Mouse (Mus musculus): Measurements from ENCODE around the gene Alkbh6. TPM values are rescaled to one million over a fixed set of nuclear protein-coding genes. Genes with fewer than 3 reads are reported as not detected.
A peak's percentile ranks its signal among the peaks of the same experiment; 100 is the strongest.

The Alkbh6 gene
- polyA plus RNA-seq (2011; ENCODE audit: insufficient read length, low read depth, missing spikeins), result 20.7 and 21.3 TPM in 2 replicates

DNA sequence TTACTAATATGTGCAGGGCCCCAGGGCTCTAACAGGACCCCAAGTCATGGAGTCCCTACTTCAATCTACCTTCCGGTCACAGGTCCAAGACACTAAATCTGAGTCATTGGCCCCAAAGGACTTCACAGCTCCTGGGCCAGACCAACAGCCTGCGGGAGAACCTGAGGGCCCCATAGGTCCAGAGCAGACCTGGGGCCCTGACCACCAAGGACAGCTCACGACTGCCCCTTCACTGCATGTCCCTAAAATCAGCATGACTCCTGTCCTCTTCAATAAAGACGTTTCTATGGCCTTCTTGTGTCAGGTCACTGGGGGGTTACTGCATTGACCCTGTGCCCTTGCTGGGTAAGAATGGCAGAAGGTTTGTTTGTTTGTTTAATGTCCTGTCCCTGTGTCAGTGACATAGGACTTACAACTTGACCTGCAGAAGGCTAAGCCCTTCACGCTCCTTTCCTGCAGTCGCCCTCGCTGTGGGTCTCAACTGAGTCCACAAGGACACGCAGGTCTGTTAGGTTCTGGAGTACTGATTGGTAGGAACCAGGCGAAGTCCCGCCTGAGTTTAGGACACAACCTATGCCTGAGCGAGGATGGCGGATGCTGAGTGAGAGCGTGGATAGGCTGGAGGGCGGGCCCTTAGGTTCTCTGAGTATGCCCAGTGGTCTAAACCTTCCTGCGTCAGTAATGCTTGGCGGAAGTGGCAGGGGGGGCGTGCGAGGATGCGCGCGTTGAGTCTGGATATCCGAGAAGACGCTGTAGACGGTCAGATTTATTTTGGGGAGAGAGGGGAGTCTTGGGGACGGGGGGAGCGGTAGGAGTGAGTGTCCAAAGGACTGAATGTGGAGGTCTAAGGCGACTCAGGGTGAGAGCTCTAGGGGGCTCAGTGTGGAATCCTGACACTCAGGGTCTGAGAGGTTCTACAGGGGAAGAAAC, at the start of gene Alkbh6:
Alkbh6 (plus strand) TSS at position 642 of the 930 bp plus-strand sequence.
- Histone ChIP-seq H3K4me3 (ENCODE audit: insufficient read depth, low read length) (peak within 1 kb of the TSS; percentile 73), H3K4me1 (ENCODE audit: control insufficient read depth, insufficient read depth, low read length) (no peaks in the 10 kb centered on the region), H3K27ac (ENCODE audit: insufficient read depth, low read length) (no peak within 1 kb of the TSS)
- no peak for TF ChIP-seq CTCF (IDR thresholded peaks at IDR 0.05; ENCODE audit: borderline replicate concordance, insufficient read depth, low read length)
- peak; percentile 99 for TF ChIP-seq POLR2A (IDR thresholded peaks at IDR 0.05; ENCODE audit: low read depth, low read length)

DNA sequence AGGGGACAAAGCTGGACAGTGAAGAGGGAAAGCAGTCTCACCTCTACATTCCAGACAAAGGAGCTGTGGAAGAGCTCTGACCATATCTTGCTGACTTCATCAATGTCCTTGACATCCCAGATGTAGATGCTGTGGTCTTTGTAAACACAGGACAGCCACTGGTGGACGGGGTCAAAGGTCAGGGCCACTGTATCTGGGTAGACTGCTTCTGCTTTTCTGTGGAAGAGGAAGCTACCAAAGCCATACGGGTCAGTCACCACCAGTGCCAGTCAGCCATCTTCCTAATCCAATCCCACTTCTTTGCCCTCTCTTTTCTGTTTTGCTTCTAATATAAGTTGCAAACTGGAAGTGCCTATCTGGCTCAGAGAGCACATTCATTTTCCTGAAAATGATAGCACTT, 43.5 kb upstream of the Alkbh6 start:
- no peak for TF ChIP-seq CTCF (IDR thresholded peaks at IDR 0.05; ENCODE audit: borderline replicate concordance, insufficient read depth, low read length)
- no peak for TF ChIP-seq POLR2A (IDR thresholded peaks at IDR 0.05; ENCODE audit: low read depth, low read length)
- H3K4me3 ChIP-seq (ENCODE audit: insufficient read depth, low read length), result no peak overlapping the region
- no peak overlapping the region for H3K27ac ChIP-seq (ENCODE audit: insufficient read depth, low read length)
- no peaks in the 10 kb centered on the region for H3K4me1 ChIP-seq (ENCODE audit: control insufficient read depth, insufficient read depth, low read length)

DNA sequence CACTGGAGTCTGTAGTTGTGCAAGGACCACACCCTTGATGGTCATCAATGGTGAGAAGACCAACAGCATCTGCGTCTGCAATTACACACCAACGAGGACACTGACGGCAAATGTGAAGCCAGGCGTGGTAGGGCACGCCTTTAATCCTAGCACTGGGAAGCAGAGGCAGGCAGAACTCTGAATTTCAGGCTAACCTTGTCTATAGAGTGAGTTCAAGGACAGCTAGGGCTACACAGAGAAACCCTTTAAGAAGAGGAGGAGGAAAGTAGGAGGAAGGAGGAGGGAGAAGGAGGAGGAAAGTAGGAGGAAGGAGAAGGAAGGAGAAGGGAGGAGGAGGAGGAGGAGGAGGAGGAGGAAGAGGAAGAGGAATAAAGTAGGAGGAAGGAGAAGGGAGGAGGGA, 43.0 kb upstream of the Alkbh6 start:
- Histone ChIP-seq H3K27ac (ENCODE audit: insufficient read depth, low read length) (no peak overlapping the region), H3K4me1 (ENCODE audit: control insufficient read depth, insufficient read depth, low read length) (no peaks in the 10 kb centered on the region), H3K4me3 (ENCODE audit: insufficient read depth, low read length) (no peak overlapping the region)
- TF ChIP-seq CTCF (IDR thresholded peaks at IDR 0.05; ENCODE audit: borderline replicate concordance, insufficient read depth, low read length), result no peak
- no peak for TF ChIP-seq POLR2A (IDR thresholded peaks at IDR 0.05; ENCODE audit: low read depth, low read length)

DNA sequence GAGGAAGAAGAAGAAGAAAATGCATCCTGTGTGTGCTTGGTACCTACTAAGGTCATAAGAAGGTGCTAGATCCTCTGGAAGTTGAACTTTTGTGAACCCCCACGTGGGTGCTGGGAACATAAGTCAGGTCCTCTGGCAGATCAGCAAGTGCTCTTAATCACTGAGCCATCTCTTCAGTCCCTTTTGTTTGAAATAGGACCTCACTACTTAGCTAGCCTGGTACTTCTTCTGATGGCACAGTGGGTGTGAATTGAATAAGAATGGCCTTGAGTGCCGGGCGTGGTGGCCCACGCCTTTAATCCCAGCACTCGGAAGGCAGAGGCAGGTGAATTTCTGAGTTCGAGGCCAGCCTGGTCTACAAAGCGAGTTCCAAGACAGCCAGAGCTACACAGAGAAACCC, 42.6 kb upstream of the Alkbh6 start:
- no peak for TF ChIP-seq CTCF (IDR thresholded peaks at IDR 0.05; ENCODE audit: borderline replicate concordance, insufficient read depth, low read length)
- no peak for TF ChIP-seq POLR2A (IDR thresholded peaks at IDR 0.05; ENCODE audit: low read depth, low read length)
- no peaks in the 10 kb centered on the region for H3K4me1 ChIP-seq (ENCODE audit: control insufficient read depth, insufficient read depth, low read length)
- no peak overlapping the region for H3K27ac ChIP-seq (ENCODE audit: insufficient read depth, low read length)
- H3K4me3 ChIP-seq (ENCODE audit: insufficient read depth, low read length), result no peak overlapping the region

DNA sequence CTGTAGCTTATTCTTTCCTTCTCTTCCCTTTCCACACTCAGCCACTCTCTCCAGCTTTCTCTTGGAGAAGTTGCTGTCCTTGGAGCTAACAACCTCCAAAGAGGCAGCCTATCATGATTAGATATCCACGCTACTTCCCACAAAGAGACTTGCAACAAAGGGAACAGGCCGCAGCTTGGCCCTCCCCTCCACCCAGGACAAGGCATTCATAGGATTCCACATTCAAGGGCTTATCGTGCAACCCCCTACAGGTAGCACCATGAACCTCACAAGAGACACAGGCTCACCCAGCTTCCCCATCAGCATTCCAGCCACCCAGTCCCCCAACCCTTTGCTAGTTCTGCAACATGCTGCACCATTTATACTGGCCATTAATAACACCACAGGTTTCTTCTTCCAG, 41.7 kb upstream of the Alkbh6 start:
- H3K27ac ChIP-seq (ENCODE audit: insufficient read depth, low read length), result no peak overlapping the region
- no peak overlapping the region for H3K4me3 ChIP-seq (ENCODE audit: insufficient read depth, low read length)
- H3K4me1 ChIP-seq (ENCODE audit: control insufficient read depth, insufficient read depth, low read length), result no peaks in the 10 kb centered on the region
- TF ChIP-seq CTCF (IDR thresholded peaks at IDR 0.05; ENCODE audit: borderline replicate concordance, insufficient read depth, low read length) (no peak), POLR2A (IDR thresholded peaks at IDR 0.05; ENCODE audit: low read depth, low read length) (no peak)

DNA sequence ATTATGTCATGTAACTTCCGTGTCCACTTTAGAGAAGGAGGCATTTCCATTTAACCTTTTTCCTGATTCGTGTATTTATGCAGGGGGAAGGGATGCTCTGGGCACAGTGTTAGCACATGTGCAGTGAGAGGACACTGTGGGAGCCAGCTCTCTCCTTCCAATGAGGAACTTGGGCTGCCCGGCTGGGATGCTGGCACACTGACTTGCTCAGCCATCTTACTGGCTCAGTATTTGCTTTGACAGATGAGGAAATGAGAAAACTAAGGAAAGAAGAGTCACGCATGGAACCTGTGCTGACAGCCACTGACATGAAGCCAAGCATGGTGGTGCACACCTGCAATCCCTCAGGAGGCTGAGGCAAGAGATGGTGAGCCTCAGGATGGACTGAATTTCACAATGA, 38.9 kb upstream of the Alkbh6 start:
- Histone ChIP-seq H3K4me3 (ENCODE audit: insufficient read depth, low read length) (no peak overlapping the region), H3K27ac (ENCODE audit: insufficient read depth, low read length) (no peak overlapping the region), H3K4me1 (ENCODE audit: control insufficient read depth, insufficient read depth, low read length) (0 out of 2 replicates have a peak, but pooled peaks cover 2% of the 10 kb centered on the region)
- TF ChIP-seq CTCF (IDR thresholded peaks at IDR 0.05; ENCODE audit: borderline replicate concordance, insufficient read depth, low read length) (no peak), POLR2A (IDR thresholded peaks at IDR 0.05; ENCODE audit: low read depth, low read length) (no peak)

DNA sequence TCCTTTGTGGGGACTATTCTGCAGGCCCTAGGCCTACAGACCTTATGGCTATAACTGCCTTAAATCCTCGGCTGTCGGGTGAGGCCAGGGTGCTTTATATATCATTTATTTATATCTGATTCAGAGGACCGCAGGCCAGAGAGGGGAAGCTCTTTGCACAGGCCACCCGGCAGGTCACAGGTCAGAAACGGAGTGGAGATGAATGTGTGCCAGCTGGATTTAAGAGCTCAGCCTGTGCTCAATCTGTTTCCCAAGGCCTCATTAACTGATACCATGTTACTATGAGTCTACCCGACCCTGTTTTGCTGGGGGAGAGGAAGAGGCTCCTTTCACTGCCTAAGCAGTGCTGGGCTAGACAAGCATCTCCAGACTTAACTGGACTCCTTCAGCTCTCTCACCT, 34.1 kb upstream of the Alkbh6 start:
- Histone ChIP-seq H3K4me1 (ENCODE audit: control insufficient read depth, insufficient read depth, low read length) (peaks cover 10% of the 10 kb centered on the region; the same call in 1 of the 2 replicates), H3K4me3 (ENCODE audit: insufficient read depth, low read length) (no peak overlapping the region), H3K27ac (ENCODE audit: insufficient read depth, low read length) (no peak overlapping the region)
- TF ChIP-seq CTCF (IDR thresholded peaks at IDR 0.05; ENCODE audit: borderline replicate concordance, insufficient read depth, low read length) (no peak), POLR2A (IDR thresholded peaks at IDR 0.05; ENCODE audit: low read depth, low read length) (no peak)

DNA sequence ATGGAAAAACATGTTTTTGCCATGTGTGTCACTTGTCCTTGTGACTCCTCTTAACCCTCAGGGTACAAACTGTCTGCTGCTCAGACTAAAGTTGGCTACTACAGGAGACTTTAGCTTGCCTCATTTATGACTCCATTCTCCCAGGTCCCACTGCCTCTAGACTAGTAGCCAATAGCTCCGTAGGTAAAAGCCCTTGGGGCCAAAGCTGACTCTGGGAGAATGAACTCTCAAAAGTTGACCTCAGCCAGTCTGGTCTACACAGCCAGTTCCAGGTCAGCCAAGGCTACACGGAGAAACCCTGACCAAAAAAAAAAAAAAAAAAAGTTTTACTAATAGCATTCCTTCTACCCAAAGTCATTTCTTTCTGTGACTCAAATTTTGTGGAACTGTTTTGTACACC, 29.6 kb upstream of the Alkbh6 start:
- Histone ChIP-seq H3K27ac (ENCODE audit: insufficient read depth, low read length) (peak overlapping the region; percentile 10; the same call in 1 of the 2 replicates), H3K4me3 (ENCODE audit: insufficient read depth, low read length) (peak overlapping the region; percentile 75; the same call in 1 of the 2 replicates)
- TF ChIP-seq POLR2A (IDR thresholded peaks at IDR 0.05; ENCODE audit: low read depth, low read length), result no peak
- TF ChIP-seq CTCF (IDR thresholded peaks at IDR 0.05; ENCODE audit: borderline replicate concordance, insufficient read depth, low read length), result no peak

DNA sequence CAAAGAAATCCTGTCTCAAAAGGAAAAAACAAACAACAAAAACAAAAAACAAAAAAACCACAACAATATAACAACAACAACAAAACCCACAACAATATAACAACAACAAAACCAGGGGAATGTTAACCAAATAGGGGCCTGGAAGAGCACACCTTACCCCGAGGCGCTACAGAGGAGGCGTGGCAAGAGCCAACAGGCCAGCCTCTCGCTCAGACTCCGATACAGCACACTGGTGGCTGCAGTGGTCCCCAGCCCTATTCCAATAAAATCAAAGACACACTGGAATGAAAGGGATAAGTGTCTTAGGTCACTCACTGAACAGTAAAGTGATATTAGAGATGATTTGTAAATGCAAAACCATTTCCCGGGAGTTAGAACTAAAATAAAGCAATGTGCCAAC, 29.0 kb upstream of the Alkbh6 start:
- TF ChIP-seq CTCF (IDR thresholded peaks at IDR 0.05; ENCODE audit: borderline replicate concordance, insufficient read depth, low read length) (no peak), POLR2A (IDR thresholded peaks at IDR 0.05; ENCODE audit: low read depth, low read length) (no peak)
- H3K4me1 ChIP-seq (ENCODE audit: control insufficient read depth, insufficient read depth, low read length), result peaks cover 9% of the 10 kb centered on the region; the same call in 1 of the 2 replicates
- H3K27ac ChIP-seq (ENCODE audit: insufficient read depth, low read length), result peak overlapping the region; percentile 10; the same call in 1 of the 2 replicates
- H3K4me3 ChIP-seq (ENCODE audit: insufficient read depth, low read length), result peak overlapping the region; percentile 75

More for the DNA sequence above, 29.6 kb upstream of the Alkbh6 start:
- peaks cover 10% of the 10 kb centered on the region; the same call in 1 of the 2 replicates for H3K4me1 ChIP-seq (ENCODE audit: control insufficient read depth, insufficient read depth, low read length)

All from embryonic fibroblast, embryonic 13.5 days (primary cell).